Mouse (Mus musculus) hindbrain, embryonic 16.5 days (tissue): ENCODE results near the gene Pex11b. TPM values are rescaled to one million over a fixed set of nuclear protein-coding genes. Genes with fewer than 3 reads are reported as not detected.
"Not testable (repeated sequence)": the region's sequence is repeated elsewhere in the genome, so short reads cannot be mapped to it uniquely, and the experiment has no call there.

ENCODE experiments used
- ATAC-seq: fragments of 200-750 bp; cut with Nextera tagmentation; 2 replicates; pipeline ENCODE4 v1.8.0; 2017; ENCODE audit warnings: moderate TSS enrichment, moderate library complexity
- H3K27ac ChIP-seq: fragments of 300-500 bp; sonication (generic); 2 replicates; pipeline ENCODE4 v1.5.1; 2014; ENCODE audit warnings: low read depth, mild to moderate bottlenecking, control low read depth, low read length, moderate library complexity
- H3K27me3 ChIP-seq: fragments of 300-500 bp; sonication (generic); replicated peaks from 2 replicates; pipeline ENCODE4 v1.6.1; 2014; ENCODE audit warnings: low read length; ENCODE audit not compliant: control insufficient read depth, insufficient read depth
- H3K36me3 ChIP-seq: fragments of 300-500 bp; sonication (generic); 2 replicates; pipeline ENCODE4 v1.6.1; 2014; ENCODE audit warnings: mild to moderate bottlenecking, low read length, moderate library complexity, mixed read lengths; ENCODE audit not compliant: control insufficient read depth, insufficient read depth
- H3K4me1 ChIP-seq: fragments of 300-500 bp; sonication (generic); 2 replicates; pipeline ENCODE4 v1.6.1; 2014; ENCODE audit warnings: low read depth, low read length; ENCODE audit not compliant: control insufficient read depth, insufficient read depth
- H3K4me2 ChIP-seq: fragments of 300-500 bp; sonication (generic); 2 replicates; pipeline ENCODE4 v1.6.1; 2014; ENCODE audit warnings: mild to moderate bottlenecking, low read length, control low read depth, moderate library complexity
- H3K4me3 ChIP-seq: fragments of 300-500 bp; sonication (generic); 2 replicates; pipeline ENCODE4 v1.5.1; 2014; ENCODE audit warnings: mild to moderate bottlenecking, low read length, control low read depth, moderate library complexity
- H3K9ac ChIP-seq: fragments of 300-500 bp; sonication (generic); 2 replicates; pipeline ENCODE4 v1.6.1; 2014; ENCODE audit warnings: low read depth, mild to moderate bottlenecking, control low read depth, low read length, moderate library complexity
- H3K9me3 ChIP-seq: fragments of 300-500 bp; sonication (generic); 2 replicates; pipeline ENCODE4 v1.6.1; 2014; ENCODE audit warnings: mild to moderate bottlenecking, low read length, moderate library complexity; ENCODE audit not compliant: control insufficient read depth
- WGBS: fragments of 180-500 bp; shearing (Covaris S2); extraction: QIAGEN DNeasy Blood & Tissue Kit; methylation state at CpG from one replicate; pipeline ENCODE4 v1.1.7; 2014; 5-methylcytosine and 5-hydroxymethylcytosine counted together
- polyA plus RNA-seq: library from polyadenylated mRNA; unstranded; fragments of >200 nt; fragmentation: Nextera tagmentation; extraction: Ambion mirVana; gene quantifications from 2 replicates; pipeline ENCODE4 v1.2.1, GENCODE M21; 2015

The Pex11b gene
- polyA plus RNA-seq, 1 experiment from 2014 or later, result 66.2 TPM

- Histone ChIP-seq H3K9me3 (no peaks in the 10 kb centered on the region), H3K4me3 (peak overlapping the region; percentile 87), H3K9ac (peak overlapping the region; percentile 95), H3K27me3 (no peaks in the 10 kb centered on the region), H3K27ac (no peak overlapping the region; the same call in 1 of the 2 replicates), H3K4me2 (peak overlapping the region; percentile 67), H3K4me1 (peaks cover 54% of the 10 kb centered on the region), H3K36me3 (no peaks in the 10 kb centered on the region)
- ATAC-seq, result no peak
- WGBS, result 27% methylated on average over 5 of the region's 5 CpGs
Observed at GRCm38 (mm10) chr3:96603311-96603710, 31.9 kb upstream of the Pex11b start.

GRCm38 (mm10) chr3:96606007-96606406, 29.2 kb upstream of the Pex11b start:
- not testable (repeated sequence) for H3K4me3 ChIP-seq, H3K9me3 ChIP-seq, H3K4me2 ChIP-seq, H3K27ac ChIP-seq, H3K36me3 ChIP-seq, H3K27me3 ChIP-seq, ATAC-seq, H3K9ac ChIP-seq
- WGBS, result 82% methylated on average over 3 of the region's 4 CpGs
- peaks cover 31% of the 10 kb centered on the region for H3K4me1 ChIP-seq

GRCm38 (mm10) chr3:96606618-96607017, 28.6 kb upstream of the Pex11b start:
- no peak overlapping the region for H3K27ac ChIP-seq
- 90% methylated on average over 4 of the region's 4 CpGs for WGBS
- H3K4me1 ChIP-seq, result peaks cover 31% of the 10 kb centered on the region

GRCm38 (mm10) chr3:96617941-96618340, 17.2 kb upstream of the Pex11b start:
- Histone ChIP-seq H3K4me2 (no peak overlapping the region), H3K36me3 (peaks cover 37% of the 10 kb centered on the region), H3K4me3 (no peak overlapping the region), H3K27me3 (no peaks in the 10 kb centered on the region), H3K9ac (no peak overlapping the region), H3K9me3 (no peaks in the 10 kb centered on the region), H3K27ac (no peak overlapping the region), H3K4me1 (no peaks in the 10 kb centered on the region)
- no peak for ATAC-seq
- WGBS, result 92% methylated on average over 3 of the region's 3 CpGs

More at GRCm38 (mm10) chr3:96606618-96607017, 28.6 kb upstream of the Pex11b start:
- H3K9me3 ChIP-seq, result no peaks in the 10 kb centered on the region
- H3K4me3 ChIP-seq, result no peak overlapping the region
- no peaks in the 10 kb centered on the region for H3K36me3 ChIP-seq
- no peak overlapping the region for H3K9ac ChIP-seq
- no peaks in the 10 kb centered on the region for H3K27me3 ChIP-seq
- no peak for ATAC-seq
- no peak overlapping the region for H3K4me2 ChIP-seq

GRCm38 (mm10) chr3:96623201-96623600, 12.0 kb upstream of the Pex11b start:
- H3K9ac ChIP-seq, result no peak overlapping the region
- WGBS, result 92% methylated on average over 4 of the region's 4 CpGs
- H3K4me2 ChIP-seq, result no peak overlapping the region
- ATAC-seq, result no peak
- no peaks in the 10 kb centered on the region for H3K9me3 ChIP-seq
- H3K4me1 ChIP-seq, result no peaks in the 10 kb centered on the region
- no peaks in the 10 kb centered on the region for H3K27me3 ChIP-seq
- H3K27ac ChIP-seq, result no peak overlapping the region
- H3K4me3 ChIP-seq, result no peak overlapping the region
- H3K36me3 ChIP-seq, result peaks cover 34% of the 10 kb centered on the region

- Histone ChIP-seq H3K27ac (peak within 1 kb of the TSS; percentile 80), H3K4me3 (peak within 1 kb of the TSS; percentile 73), H3K4me2 (peak within 1 kb of the TSS; percentile 93), H3K9ac (peak within 1 kb of the TSS; percentile 76), H3K36me3 (peaks cover 12% of the 10 kb centered on the region), H3K9me3 (no peaks in the 10 kb centered on the region), H3K4me1 (peaks cover 18% of the 10 kb centered on the region), H3K27me3 (no peaks in the 10 kb centered on the region)
- peak; percentile 95 for ATAC-seq
- WGBS, result under 1% methylated on average over 48 of the region's 48 CpGs
Observed at GRCm38 (mm10) chr3:96629729-96630600, 5.2 kb upstream of the Pex11b start, which contains the start of gene Rbm8a. Gene Rbm8a, plus strand, starts transcription at chr3:96629933.

- Histone ChIP-seq H3K36me3 (peaks cover 10% of the 10 kb centered on the region), H3K4me1 (peaks cover 26% of the 10 kb centered on the region), H3K27ac (no peak overlapping the region), H3K9ac (no peak overlapping the region), H3K4me2 (no peak overlapping the region), H3K9me3 (no peaks in the 10 kb centered on the region), H3K4me3 (no peak overlapping the region), H3K27me3 (no peaks in the 10 kb centered on the region)
- ATAC-seq, result no peak
Observed at GRCm38 (mm10) chr3:96632058-96632457, 3.1 kb upstream of the Pex11b start.

- Histone ChIP-seq H3K9ac (no peak overlapping the region), H3K4me1 (peaks cover 24% of the 10 kb centered on the region), H3K27ac (no peak overlapping the region), H3K36me3 (peaks cover 17% of the 10 kb centered on the region), H3K4me2 (no peak overlapping the region), H3K4me3 (no peak overlapping the region), H3K9me3 (no peaks in the 10 kb centered on the region), H3K27me3 (no peaks in the 10 kb centered on the region)
- no peak for ATAC-seq
- WGBS, result 81% methylated on average over 1 of the region's 1 CpGs
Observed at GRCm38 (mm10) chr3:96634015-96634414, 1.2 kb upstream of the Pex11b start.

- H3K36me3 ChIP-seq, result peaks cover 27% of the 10 kb centered on the region
- ATAC-seq, result no peak
Observed at GRCm38 (mm10) chr3:96635906-96636305, 730 bp downstream of the Pex11b start.

More at GRCm38 (mm10) chr3:96635906-96636305, 730 bp downstream of the Pex11b start:
- Histone ChIP-seq H3K9ac (peak overlapping the region; percentile 92), H3K4me2 (peak overlapping the region; percentile 79), H3K4me1 (peaks cover 16% of the 10 kb centered on the region), H3K4me3 (peak overlapping the region; percentile 81), H3K27ac (peak overlapping the region; percentile 85; the same call in 1 of the 2 replicates), H3K9me3 (no peaks in the 10 kb centered on the region), H3K27me3 (no peaks in the 10 kb centered on the region)
- WGBS, result 15% methylated on average over 15 of the region's 15 CpGs
